Mouse (Mus musculus): Measurements from ENCODE around the gene Kif19a. TPM values are rescaled to one million over a fixed set of nuclear protein-coding genes. Genes with fewer than 3 reads are reported as not detected.

Kif19a gene
- polyA plus RNA-seq, 1 experiment from 2014 or later = 0.15 TPM

GRCm38 (mm10) chr11:114786326-114786725 is 21.1 kb downstream of the Kif19a start:
- peak overlapping the region; percentile 56 for H3K4me2 ChIP-seq
- no peaks in the 10 kb centered on the region for H3K9me3 ChIP-seq
- H3K27ac ChIP-seq = no peak overlapping the region
- H3K9ac ChIP-seq = no peak overlapping the region
- ATAC-seq (ENCODE audit: insufficient number of reproducible peaks, low FRiP score, low TSS enrichment, low read depth) = no peak
- WGBS = 1% methylated on average over 43 of the region's 43 CpGs
- H3K4me3 ChIP-seq = peak overlapping the region; percentile 26
- H3K27me3 ChIP-seq = peaks cover 97% of the 10 kb centered on the region
- no peaks in the 10 kb centered on the region for H3K36me3 ChIP-seq
- peaks cover 18% of the 10 kb centered on the region for H3K4me1 ChIP-seq

GRCm38 (mm10) chr11:114787611-114788010 is 22.4 kb downstream of the Kif19a start:
- Histone ChIP-seq H3K27ac (no peak overlapping the region), H3K9ac (no peak overlapping the region), H3K27me3 (peaks cover 98% of the 10 kb centered on the region), H3K4me2 (no peak overlapping the region), H3K4me1 (peaks cover 31% of the 10 kb centered on the region), H3K9me3 (no peaks in the 10 kb centered on the region), H3K36me3 (no peaks in the 10 kb centered on the region), H3K4me3 (no peak overlapping the region)
- ATAC-seq (ENCODE audit: insufficient number of reproducible peaks, low FRiP score, low TSS enrichment, low read depth) = no peak
- WGBS = 76% methylated on average over 3 of the region's 3 CpGs

GRCm38 (mm10) chr11:114789061-114789714 is 24.0 kb downstream of the Kif19a start:
- 12% methylated on average over 30 of the region's 30 CpGs for WGBS
- peak overlapping the region; percentile 12; the same call in 1 of the 2 replicates for H3K4me3 ChIP-seq
- H3K4me1 ChIP-seq = peaks cover 35% of the 10 kb centered on the region
- H3K27me3 ChIP-seq = peaks cover 99% of the 10 kb centered on the region
- peak overlapping the region; percentile 34 for H3K4me2 ChIP-seq
- no peaks in the 10 kb centered on the region for H3K9me3 ChIP-seq
- no peak overlapping the region for H3K9ac ChIP-seq
- no peak for ATAC-seq (ENCODE audit: insufficient number of reproducible peaks, low FRiP score, low TSS enrichment, low read depth)
- no peaks in the 10 kb centered on the region for H3K36me3 ChIP-seq
- no peak overlapping the region for H3K27ac ChIP-seq

- Histone ChIP-seq H3K4me3 (no peak overlapping the region), H3K4me1 (peaks cover 35% of the 10 kb centered on the region), H3K9ac (no peak overlapping the region), H3K27me3 (peaks cover 99% of the 10 kb centered on the region), H3K4me2 (no peak overlapping the region), H3K36me3 (no peaks in the 10 kb centered on the region), H3K27ac (no peak overlapping the region), H3K9me3 (no peaks in the 10 kb centered on the region)
- 56% methylated on average over 9 of the region's 9 CpGs for WGBS
- ATAC-seq (ENCODE audit: insufficient number of reproducible peaks, low FRiP score, low TSS enrichment, low read depth) = no peak
These were observed 24.5 kb downstream of the Kif19a start for GRCm38 (mm10) chr11:114789716-114790115.

- Histone ChIP-seq H3K9me3 (no peaks in the 10 kb centered on the region), H3K4me2 (no peak overlapping the region), H3K9ac (no peak overlapping the region), H3K4me3 (no peak overlapping the region), H3K4me1 (peaks cover 39% of the 10 kb centered on the region), H3K27ac (no peak overlapping the region), H3K27me3 (peaks cover 95% of the 10 kb centered on the region), H3K36me3 (no peaks in the 10 kb centered on the region)
- WGBS = 59% methylated on average over 12 of the region's 12 CpGs
- ATAC-seq (ENCODE audit: insufficient number of reproducible peaks, low FRiP score, low TSS enrichment, low read depth) = no peak
These were observed 25.0 kb downstream of the Kif19a start for GRCm38 (mm10) chr11:114790171-114790570.

- H3K36me3 ChIP-seq = no peaks in the 10 kb centered on the region
- H3K4me1 ChIP-seq = peaks cover 45% of the 10 kb centered on the region
- no peaks in the 10 kb centered on the region for H3K9me3 ChIP-seq
- WGBS = 12% methylated on average over 4 of the region's 4 CpGs
- H3K27me3 ChIP-seq = peaks cover 95% of the 10 kb centered on the region
- no peak overlapping the region for H3K27ac ChIP-seq
- no peak overlapping the region for H3K4me2 ChIP-seq
- no peak for ATAC-seq (ENCODE audit: insufficient number of reproducible peaks, low FRiP score, low TSS enrichment, low read depth)
- no peak overlapping the region for H3K9ac ChIP-seq
- no peak overlapping the region for H3K4me3 ChIP-seq
These were observed 25.7 kb downstream of the Kif19a start for GRCm38 (mm10) chr11:114790841-114791240.

- H3K4me2 ChIP-seq = peak overlapping the region; percentile 88
- H3K4me1 ChIP-seq = peaks cover 44% of the 10 kb centered on the region
- 3% methylated on average over 49 of the region's 50 CpGs for WGBS
- no peak overlapping the region for H3K27ac ChIP-seq
- peak overlapping the region; percentile 42 for H3K4me3 ChIP-seq
- H3K36me3 ChIP-seq = no peaks in the 10 kb centered on the region
- ATAC-seq (ENCODE audit: insufficient number of reproducible peaks, low FRiP score, low TSS enrichment, low read depth) = no peak
- no peaks in the 10 kb centered on the region for H3K9me3 ChIP-seq
- H3K27me3 ChIP-seq = peaks cover 93% of the 10 kb centered on the region
- no peak overlapping the region for H3K9ac ChIP-seq
These were observed 26.2 kb downstream of the Kif19a start for GRCm38 (mm10) chr11:114791351-114791889.

- H3K4me1 ChIP-seq = peaks cover 41% of the 10 kb centered on the region
- ATAC-seq (ENCODE audit: insufficient number of reproducible peaks, low FRiP score, low TSS enrichment, low read depth) = no peak
- under 1% methylated on average over 55 of the region's 59 CpGs for WGBS
- no peak overlapping the region for H3K27ac ChIP-seq
- no peak overlapping the region for H3K9ac ChIP-seq
- H3K9me3 ChIP-seq = no peaks in the 10 kb centered on the region
- peak overlapping the region; percentile 42 for H3K4me3 ChIP-seq
- peak overlapping the region; percentile 88 for H3K4me2 ChIP-seq
- H3K36me3 ChIP-seq = no peaks in the 10 kb centered on the region
- peaks cover 88% of the 10 kb centered on the region for H3K27me3 ChIP-seq
These were observed 26.8 kb downstream of the Kif19a start for GRCm38 (mm10) chr11:114791891-114792411.

- no peak overlapping the region for H3K27ac ChIP-seq
- no peak overlapping the region for H3K9ac ChIP-seq
- peaks cover 41% of the 10 kb centered on the region for H3K4me1 ChIP-seq
- no peaks in the 10 kb centered on the region for H3K9me3 ChIP-seq
- WGBS = 43% methylated on average over 5 of the region's 5 CpGs
- no peak for ATAC-seq (ENCODE audit: insufficient number of reproducible peaks, low FRiP score, low TSS enrichment, low read depth)
- no peak overlapping the region for H3K4me2 ChIP-seq
- peaks cover 77% of the 10 kb centered on the region for H3K27me3 ChIP-seq
- no peaks in the 10 kb centered on the region for H3K36me3 ChIP-seq
- no peak overlapping the region for H3K4me3 ChIP-seq
These were observed 27.8 kb downstream of the Kif19a start for GRCm38 (mm10) chr11:114792931-114793494.

- Histone ChIP-seq H3K9ac (no peak overlapping the region), H3K4me2 (no peak overlapping the region), H3K36me3 (no peaks in the 10 kb centered on the region), H3K27ac (no peak overlapping the region), H3K4me1 (peaks cover 39% of the 10 kb centered on the region), H3K27me3 (peaks cover 67% of the 10 kb centered on the region), H3K9me3 (no peaks in the 10 kb centered on the region), H3K4me3 (no peak overlapping the region)
- 66% methylated on average over 19 of the region's 19 CpGs for WGBS
- no peak for ATAC-seq (ENCODE audit: insufficient number of reproducible peaks, low FRiP score, low TSS enrichment, low read depth)
These were observed 28.8 kb downstream of the Kif19a start for GRCm38 (mm10) chr11:114793868-114794545.

GRCm38 (mm10) chr11:114794691-114795090 is 29.5 kb downstream of the Kif19a start:
- H3K4me3 ChIP-seq = no peak overlapping the region
- no peak overlapping the region for H3K4me2 ChIP-seq
- 52% methylated on average over 4 of the region's 4 CpGs for WGBS

More at GRCm38 (mm10) chr11:114794691-114795090, 29.5 kb downstream of the Kif19a start:
- ATAC-seq (ENCODE audit: insufficient number of reproducible peaks, low FRiP score, low TSS enrichment, low read depth) = no peak
- H3K9me3 ChIP-seq = no peaks in the 10 kb centered on the region
- no peak overlapping the region for H3K9ac ChIP-seq
- H3K36me3 ChIP-seq = no peaks in the 10 kb centered on the region
- H3K27me3 ChIP-seq = peaks cover 60% of the 10 kb centered on the region
- H3K4me1 ChIP-seq = peaks cover 35% of the 10 kb centered on the region
- no peak overlapping the region for H3K27ac ChIP-seq

All from limb, embryonic 15.5 days (tissue).